9 mouse cellular contexts compared by ENCODE assay signal in the genomic region with DNA sequence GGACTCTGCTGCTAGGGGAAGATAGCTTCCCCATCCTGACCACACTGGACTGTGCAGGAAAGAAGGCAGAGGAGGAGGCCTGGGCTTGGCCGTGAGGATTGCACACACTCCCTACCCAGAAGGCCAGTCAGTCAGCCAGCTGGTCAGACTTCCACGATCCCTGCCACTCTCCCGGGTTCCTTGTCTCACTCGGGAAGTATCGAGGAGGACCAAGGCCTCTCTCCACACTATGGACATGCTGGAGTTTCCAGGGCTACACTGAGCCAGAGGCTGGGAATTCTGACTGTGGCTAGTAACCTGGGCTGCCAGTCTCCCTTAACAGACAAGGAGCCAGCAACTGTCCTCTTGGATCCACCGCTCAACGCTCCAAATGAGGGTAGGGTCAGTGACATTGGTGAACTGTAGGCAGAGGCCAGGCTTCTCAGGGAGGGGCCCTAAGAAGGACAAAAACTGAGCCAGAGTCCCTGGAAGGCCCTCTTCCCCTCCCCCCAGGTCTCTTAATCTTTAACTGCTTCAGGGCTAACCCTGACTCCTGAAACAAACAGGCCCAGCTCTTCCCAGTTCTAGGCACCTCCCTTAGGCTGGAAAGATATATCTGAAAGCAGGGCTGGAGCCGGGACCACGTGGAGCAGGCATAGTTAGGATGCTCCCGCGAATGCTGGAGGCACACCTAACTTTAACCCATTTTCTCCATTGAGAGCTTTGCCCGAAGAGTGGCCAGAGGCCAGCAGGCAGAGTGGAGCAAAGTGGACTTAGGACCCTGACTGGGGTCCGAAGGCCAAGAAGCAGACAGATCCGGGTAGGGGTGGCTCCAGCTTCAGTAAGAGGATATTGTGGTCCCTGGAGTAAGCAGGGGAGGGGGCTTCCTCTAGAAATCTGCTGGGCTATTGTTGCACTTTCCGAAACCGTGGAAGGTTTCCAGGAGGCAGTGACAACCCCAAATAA. TPM values are rescaled to one million over a fixed set of nuclear protein-coding genes. Genes with fewer than 3 reads are reported as not detected.
DNase-seq lines count a peak whose midpoint lies in the region; ATAC-seq lines count a peak whose summit lies in the region.
"Had no signal": no experiment of that assay in that cellular context is flagged by ENCODE, and none has a peak within 500 bp of the region (broad histone marks: within the 10 kb centered on the region; RNA-seq: fewer than 3 reads in every experiment).

No protein-coding gene starts in this region.

- peak overlapping the region; percentile 84; the same call in 1 of the 2 replicates for H3K9ac ChIP-seq in embryonic facial prominence, embryonic 15.5 days
- peak overlapping the region; percentile 99 for H3K9ac ChIP-seq in hindbrain, embryonic 13.5 days
- H3K9ac ChIP-seq in neural tube, embryonic 12.5 days = peak overlapping the region; percentile 99

- peaks cover 21% of the 10 kb centered on the region for H3K9me3 ChIP-seq in megakaryocyte, embryonic 14.5 days
- H3K9me3 ChIP-seq in embryonic facial prominence, embryonic 15.5 days (replicated peaks) = no peaks in the 10 kb centered on the region
- H3K9me3 ChIP-seq in hindbrain, embryonic 13.5 days = no peaks in the 10 kb centered on the region
- H3K9me3 ChIP-seq in neural tube, embryonic 12.5 days = no peaks in the 10 kb centered on the region

- peaks cover 57% of the 10 kb centered on the region for H3K27me3 ChIP-seq in megakaryocyte, embryonic 14.5 days (replicated peaks)
- no peaks in the 10 kb centered on the region for H3K27me3 ChIP-seq in embryonic facial prominence, embryonic 15.5 days
- H3K27me3 ChIP-seq in hindbrain, embryonic 13.5 days = no peaks in the 10 kb centered on the region
- H3K27me3 ChIP-seq in neural tube, embryonic 12.5 days (replicated peaks) = no peaks in the 10 kb centered on the region
- H3K27me3 ChIP-seq: Patski had no signal

- H3K27ac ChIP-seq in embryonic facial prominence, embryonic 15.5 days (replicated peaks) = peak overlapping the region; percentile 85
- H3K27ac ChIP-seq in hindbrain, embryonic 13.5 days = peak overlapping the region; percentile 99
- H3K27ac ChIP-seq in neural tube, embryonic 12.5 days = peak overlapping the region; percentile 96

- peak overlapping the region; percentile 79 for H3K4me2 ChIP-seq in embryonic facial prominence, embryonic 15.5 days (replicated peaks)
- H3K4me2 ChIP-seq in hindbrain, embryonic 13.5 days = peak overlapping the region; percentile 98
- peak overlapping the region; percentile 99 for H3K4me2 ChIP-seq in neural tube, embryonic 12.5 days (replicated peaks)

- H3K36me3 ChIP-seq in megakaryocyte, embryonic 14.5 days (replicated peaks; ENCODE audit: low read length) = peaks cover 15% of the 10 kb centered on the region
- no peaks in the 10 kb centered on the region for H3K36me3 ChIP-seq in embryonic facial prominence, embryonic 15.5 days
- no peaks in the 10 kb centered on the region for H3K36me3 ChIP-seq in hindbrain, embryonic 13.5 days
- H3K36me3 ChIP-seq in neural tube, embryonic 12.5 days = peaks cover 8% of the 10 kb centered on the region; the same call in 1 of the 2 replicates

- WGBS in embryonic facial prominence, embryonic 15.5 days = 22% methylated on average over 16 of the region's 16 CpGs
- WGBS in hindbrain, embryonic 13.5 days = 2% methylated on average over 16 of the region's 16 CpGs
- WGBS in neural tube, embryonic 12.5 days = 3% methylated on average over 16 of the region's 16 CpGs

- peaks cover 77% of the 10 kb centered on the region for H3K4me1 ChIP-seq in megakaryocyte, embryonic 14.5 days
- H3K4me1 ChIP-seq in embryonic facial prominence, embryonic 15.5 days = peaks cover 55% of the 10 kb centered on the region
- H3K4me1 ChIP-seq in hindbrain, embryonic 13.5 days (replicated peaks) = peaks cover 56% of the 10 kb centered on the region
- peaks cover 46% of the 10 kb centered on the region for H3K4me1 ChIP-seq in neural tube, embryonic 12.5 days

- DNase-seq in liver = peak; percentile 53
- no peak for DNase-seq in layer of hippocampus, postnatal 14 days (ENCODE audit: low spot score in 2 of 2)

- ATAC-seq in megakaryocyte, adult 5-6 weeks (ENCODE audit: poor library complexity, severe bottlenecking) = no peak
- no peak for ATAC-seq in embryonic facial prominence, embryonic 15.5 days (ENCODE audit: insufficient number of reproducible peaks, low FRiP score, low TSS enrichment, low read depth)
- peak; percentile 29 for ATAC-seq in hindbrain, embryonic 13.5 days (ENCODE audit: low FRiP score)
- no peak for ATAC-seq in neural tube, embryonic 12.5 days (ENCODE audit: low FRiP score, low read depth)
- no peak for ATAC-seq in activated CD4-positive, CD25-positive, alpha-beta regulatory T cell, adult 4 months
- ATAC-seq: Patski had no signal

- H3K4me3 ChIP-seq in megakaryocyte, embryonic 14.5 days (replicated peaks) = peak overlapping the region; percentile 4
- H3K4me3 ChIP-seq in embryonic facial prominence, embryonic 15.5 days (replicated peaks) = peak overlapping the region; percentile 78
- peak overlapping the region; percentile 89 for H3K4me3 ChIP-seq in hindbrain, embryonic 13.5 days
- H3K4me3 ChIP-seq in neural tube, embryonic 12.5 days = peak overlapping the region; percentile 90

RNA-seq across cellular contexts. Expression of a gene that starts 33.5 kb away (rescaled TPM):
- polyA plus RNA-seq in megakaryocyte, embryonic 14.5 days (2012; ENCODE audit: insufficient read depth, low replicate concordance) = 80.2 and 247 TPM in 2 replicates
- total RNA-seq in megakaryocyte, adult 5-6 weeks (2015) = 23.4 and 27.7 TPM in 2 replicates
- 31.9 and 32.6 TPM in 2 replicates for total RNA-seq in megakaryocyte, adult 5-6 weeks (2017)
- 90.2 and 94.5 TPM in 2 replicates for polyA plus RNA-seq in embryonic facial prominence, embryonic 15.5 days (2015; fragmentation: Nextera tagmentation; extraction: Ambion mirVana)
- 110 and 115 TPM in 2 replicates for polyA plus RNA-seq in hindbrain, embryonic 13.5 days (2015; fragmentation: Nextera tagmentation; extraction: Ambion mirVana)
- polyA plus RNA-seq in neural tube, embryonic 12.5 days (2016; fragmentation: Nextera tagmentation; extraction: Ambion mirVana) = 119 and 121 TPM in 2 replicates
- polyA plus RNA-seq in activated CD4-positive, CD25-positive, alpha-beta regulatory T cell, adult 4 months (2017; shearing (Covaris generic)) = 10 to 100 TPM; 30.8 to 54.7 TPM
- 10 to 100 TPM; 94.1 to 94.8 TPM for total RNA-seq in layer of hippocampus, postnatal 14 days (2021)

RNA-seq across cellular contexts. Expression of a gene that starts 48.1 kb away (rescaled TPM):
- polyA plus RNA-seq in megakaryocyte, embryonic 14.5 days (2012; ENCODE audit: insufficient read depth, low replicate concordance) = 10.2 and 26.1 TPM in 2 replicates
- 3.1 and 4.4 TPM in 2 replicates for total RNA-seq in megakaryocyte, adult 5-6 weeks (2015)
- 1.3 and 1.7 TPM in 2 replicates for total RNA-seq in megakaryocyte, adult 5-6 weeks (2017)
- 7.9 and 9.3 TPM in 2 replicates for polyA plus RNA-seq in embryonic facial prominence, embryonic 15.5 days (2015; fragmentation: Nextera tagmentation; extraction: Ambion mirVana)
- 13.6 and 17.0 TPM in 2 replicates for polyA plus RNA-seq in hindbrain, embryonic 13.5 days (2015; fragmentation: Nextera tagmentation; extraction: Ambion mirVana)
- polyA plus RNA-seq in neural tube, embryonic 12.5 days (2016; fragmentation: Nextera tagmentation; extraction: Ambion mirVana) = 21.6 and 22.8 TPM in 2 replicates
- not detected for polyA plus RNA-seq in activated CD4-positive, CD25-positive, alpha-beta regulatory T cell, adult 4 months (2017; shearing (Covaris generic))
- 10 to 100 TPM; 20.3 to 20.7 TPM for total RNA-seq in layer of hippocampus, postnatal 14 days (2021)

Comparison
In these comparisons a context has a peak if more than half of its experiments do, and no peak if none do; other contexts are left out.
1. H3K4me3 ChIP-seq: peak in every context shown above with its lines; median percentile 90 in neural tube, embryonic 12.5 days; 89 in hindbrain, embryonic 13.5 days; 78 in embryonic facial prominence, embryonic 15.5 days; 4 in megakaryocyte, embryonic 14.5 days.